Mouse (Mus musculus): ENCODE measurements at regions not wholly inside any gene's neighbourhood (a gene's known extent, or its start where the extent isn't known, plus 50 kb on each side); places are given as distances from the start of the nearest gene placed in this dataset.
A peak's percentile ranks its signal among the peaks of the same experiment; 100 is the strongest.

DNA sequence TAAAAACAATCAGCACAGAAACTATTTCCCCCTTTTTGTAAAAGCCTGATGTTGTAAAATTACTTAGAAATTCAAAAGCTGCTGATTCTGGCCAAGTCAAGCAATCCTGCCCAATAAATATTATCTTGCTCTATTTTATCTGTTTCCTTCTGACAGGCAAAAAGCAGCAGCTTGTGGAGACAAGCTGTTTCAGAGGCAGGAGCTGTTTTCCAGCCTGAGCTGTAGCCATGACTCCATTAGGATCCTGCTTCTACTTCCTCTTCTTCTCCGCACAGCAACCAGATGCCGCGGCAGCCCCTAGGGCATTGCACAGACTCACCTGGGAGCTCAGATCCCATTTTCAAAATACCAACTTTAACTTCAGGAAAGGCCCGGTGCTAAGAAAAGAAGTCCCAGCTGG lies 774.8 kb downstream of the Ryr2 start:
- Histone ChIP-seq H3K4me2 (ENCODE audit: low read length) (no peak overlapping the region), H3K27me3 (replicated peaks; ENCODE audit: control insufficient read depth, insufficient read depth, low read length) (no peaks in the 10 kb centered on the region), H3K27ac (ENCODE audit: low read depth, low read length) (no peak overlapping the region), H3K9ac (ENCODE audit: low read depth, low read length) (no peak overlapping the region), H3K36me3 (ENCODE audit: control insufficient read depth, insufficient read depth, low read length) (no peaks in the 10 kb centered on the region), H3K4me3 (ENCODE audit: low read length) (no peak overlapping the region), H3K4me1 (ENCODE audit: control insufficient read depth, insufficient read depth, low read depth, low read length) (no peaks in the 10 kb centered on the region), H3K9me3 (ENCODE audit: control insufficient read depth, low read length) (no peaks in the 10 kb centered on the region)
- 67% methylated on average over 4 of the region's 4 CpGs for WGBS
- ATAC-seq, result no peak

DNA sequence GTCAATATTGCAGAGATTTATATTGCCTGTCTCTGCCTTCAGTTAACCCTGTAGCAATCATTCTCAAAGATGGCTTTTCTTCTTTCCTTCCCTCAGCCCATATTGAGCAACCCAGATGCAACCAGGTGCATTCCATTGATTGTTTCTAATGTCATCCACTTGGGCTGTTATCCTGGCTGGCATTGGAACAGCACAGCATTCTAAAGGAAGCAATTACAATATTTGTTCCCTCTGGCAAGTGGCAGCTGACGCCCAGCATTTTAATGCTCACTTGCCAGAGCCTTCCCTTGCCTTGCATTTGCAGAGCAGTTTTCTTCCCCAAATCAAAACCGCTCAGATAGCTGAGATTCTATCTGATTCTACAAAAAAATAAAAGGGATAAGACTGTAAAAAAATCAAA lies 798.0 kb downstream of the Ryr2 start:
- no peak overlapping the region for H3K27ac ChIP-seq (ENCODE audit: low read depth, low read length)
- WGBS, result 59% methylated on average over 2 of the region's 2 CpGs
- peak; percentile 52; the same call in 1 of the 2 replicates for ATAC-seq

DNA sequence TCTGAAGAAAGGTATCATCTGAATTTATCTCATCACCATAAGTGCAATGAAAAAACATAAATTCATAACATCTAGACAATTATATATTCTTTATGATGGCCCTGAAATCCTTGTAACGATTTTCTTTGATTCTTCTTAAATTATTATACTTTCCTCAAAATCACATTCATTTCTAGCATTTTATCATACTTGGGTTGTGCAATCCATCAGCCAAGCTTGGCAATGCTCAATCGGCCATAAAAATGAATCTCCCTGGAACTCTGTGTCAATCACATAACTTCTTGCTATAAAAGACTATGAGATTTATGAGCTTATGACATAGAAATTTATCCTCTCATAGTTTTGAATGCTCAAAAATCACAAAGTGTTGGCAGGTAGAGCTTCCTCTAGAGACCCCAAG lies 811.3 kb downstream of the Ryr2 start:
- H3K4me3 ChIP-seq (ENCODE audit: low read length), result no peak overlapping the region
- no peaks in the 10 kb centered on the region for H3K4me1 ChIP-seq (ENCODE audit: control insufficient read depth, insufficient read depth, low read depth, low read length)
- 87% methylated on average over 2 of the region's 2 CpGs for WGBS
- H3K36me3 ChIP-seq (ENCODE audit: control insufficient read depth, insufficient read depth, low read length), result no peaks in the 10 kb centered on the region
- H3K27ac ChIP-seq (ENCODE audit: low read depth, low read length), result no peak overlapping the region
- H3K4me2 ChIP-seq (ENCODE audit: low read length), result no peak overlapping the region
- ATAC-seq, result no peak
- no peaks in the 10 kb centered on the region for H3K9me3 ChIP-seq (ENCODE audit: control insufficient read depth, low read length)
- no peaks in the 10 kb centered on the region for H3K27me3 ChIP-seq (replicated peaks; ENCODE audit: control insufficient read depth, insufficient read depth, low read length)
- H3K9ac ChIP-seq (ENCODE audit: low read depth, low read length), result no peak overlapping the region

More for the DNA sequence above, 798.0 kb downstream of the Ryr2 start:
- H3K27me3 ChIP-seq (replicated peaks; ENCODE audit: control insufficient read depth, insufficient read depth, low read length), result no peaks in the 10 kb centered on the region
- no peak overlapping the region for H3K4me3 ChIP-seq (ENCODE audit: low read length)
- H3K9ac ChIP-seq (ENCODE audit: low read depth, low read length), result no peak overlapping the region
- 0 out of 2 replicates have a peak, but pooled peaks cover 4% of the 10 kb centered on the region for H3K9me3 ChIP-seq (ENCODE audit: control insufficient read depth, low read length)
- no peaks in the 10 kb centered on the region for H3K36me3 ChIP-seq (ENCODE audit: control insufficient read depth, insufficient read depth, low read length)
- H3K4me2 ChIP-seq (ENCODE audit: low read length), result no peak overlapping the region
- H3K4me1 ChIP-seq (ENCODE audit: control insufficient read depth, insufficient read depth, low read depth, low read length), result no peaks in the 10 kb centered on the region

DNA sequence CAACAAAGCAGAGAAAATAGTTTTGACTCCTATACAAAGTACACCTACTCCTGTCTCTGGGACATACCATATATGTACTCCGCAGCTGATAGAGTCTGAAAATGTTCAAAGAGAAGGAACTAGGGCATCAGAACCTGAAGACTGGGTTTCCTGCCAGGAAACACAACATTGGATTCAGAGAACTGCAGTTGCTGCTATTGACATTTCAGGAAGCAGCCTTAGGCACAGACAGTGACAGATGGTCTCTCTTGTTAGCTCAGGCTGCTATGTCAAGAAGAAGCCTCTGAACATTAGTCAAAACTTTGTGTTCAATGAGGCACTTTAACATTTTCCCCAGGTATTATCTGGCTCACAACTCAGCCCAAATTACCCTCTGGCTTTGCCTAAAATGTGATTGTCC lies 812.1 kb downstream of the Ryr2 start:
- no peaks in the 10 kb centered on the region for H3K9me3 ChIP-seq (ENCODE audit: control insufficient read depth, low read length)
- H3K9ac ChIP-seq (ENCODE audit: low read depth, low read length), result no peak overlapping the region
- H3K36me3 ChIP-seq (ENCODE audit: control insufficient read depth, insufficient read depth, low read length), result no peaks in the 10 kb centered on the region
- no peak overlapping the region for H3K4me2 ChIP-seq (ENCODE audit: low read length)
- H3K4me3 ChIP-seq (ENCODE audit: low read length), result no peak overlapping the region
- H3K4me1 ChIP-seq (ENCODE audit: control insufficient read depth, insufficient read depth, low read depth, low read length), result no peaks in the 10 kb centered on the region
- no peaks in the 10 kb centered on the region for H3K27me3 ChIP-seq (replicated peaks; ENCODE audit: control insufficient read depth, insufficient read depth, low read length)
- peak; percentile 58; the same call in 1 of the 2 replicates for ATAC-seq
- WGBS, result 82% methylated on average over 1 of the region's 1 CpGs
- H3K27ac ChIP-seq (ENCODE audit: low read depth, low read length), result no peak overlapping the region

DNA sequence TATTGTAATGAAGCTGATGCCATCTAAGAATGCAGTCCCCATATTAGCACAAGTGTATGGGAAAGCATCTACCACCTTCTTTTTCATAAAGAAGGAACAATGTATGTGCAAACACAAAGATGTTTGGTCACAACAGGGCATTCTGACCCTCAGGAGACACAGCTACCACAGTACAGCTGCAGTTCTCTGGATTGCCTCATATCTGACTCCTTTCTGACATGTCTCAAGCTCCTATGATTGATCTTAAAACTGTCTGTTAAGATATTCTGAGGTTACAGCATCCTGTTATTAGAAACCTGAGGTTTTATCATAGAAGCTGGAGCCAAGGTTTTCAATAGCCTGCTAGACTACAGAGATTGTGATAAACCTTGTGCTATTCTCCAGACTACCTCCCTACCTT lies 813.0 kb downstream of the Ryr2 start:
- no peak for ATAC-seq
- H3K4me3 ChIP-seq (ENCODE audit: low read length), result no peak overlapping the region

DNA sequence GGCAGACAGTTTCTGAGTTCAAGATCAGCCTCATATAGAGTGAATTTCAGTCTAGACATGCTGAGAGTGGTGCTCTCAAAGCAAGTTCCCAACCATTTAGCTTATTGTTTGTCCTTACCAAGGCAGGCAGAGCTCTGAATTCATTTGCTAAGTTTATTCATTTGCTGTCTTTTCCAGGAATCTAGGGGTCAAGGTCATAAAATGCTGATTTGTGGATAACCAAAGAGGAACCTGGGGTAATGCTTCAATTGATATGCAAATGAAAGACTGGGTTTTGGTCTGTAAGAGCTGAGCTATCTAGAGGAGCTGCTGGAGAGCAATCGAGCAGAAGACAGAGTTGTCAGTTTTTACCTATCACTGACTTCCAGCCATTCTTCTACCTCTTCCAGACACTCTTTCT lies 832.8 kb downstream of the Ryr2 start:
- Histone ChIP-seq H3K9me3 (ENCODE audit: control insufficient read depth, low read length) (no peaks in the 10 kb centered on the region), H3K4me2 (ENCODE audit: low read length) (no peak overlapping the region), H3K9ac (ENCODE audit: low read depth, low read length) (no peak overlapping the region), H3K4me1 (ENCODE audit: control insufficient read depth, insufficient read depth, low read depth, low read length) (no peaks in the 10 kb centered on the region), H3K27me3 (replicated peaks; ENCODE audit: control insufficient read depth, insufficient read depth, low read length) (no peaks in the 10 kb centered on the region), H3K36me3 (ENCODE audit: control insufficient read depth, insufficient read depth, low read length) (no peaks in the 10 kb centered on the region), H3K27ac (ENCODE audit: low read depth, low read length) (no peak overlapping the region), H3K4me3 (ENCODE audit: low read length) (no peak overlapping the region)
- no peak for ATAC-seq
- 11% methylated on average over 1 of the region's 1 CpGs for WGBS

More for the DNA sequence above, 813.0 kb downstream of the Ryr2 start:
- Histone ChIP-seq H3K9me3 (ENCODE audit: control insufficient read depth, low read length) (no peaks in the 10 kb centered on the region), H3K27me3 (replicated peaks; ENCODE audit: control insufficient read depth, insufficient read depth, low read length) (no peaks in the 10 kb centered on the region), H3K27ac (ENCODE audit: low read depth, low read length) (no peak overlapping the region), H3K4me1 (ENCODE audit: control insufficient read depth, insufficient read depth, low read depth, low read length) (no peaks in the 10 kb centered on the region), H3K9ac (ENCODE audit: low read depth, low read length) (no peak overlapping the region), H3K4me2 (ENCODE audit: low read length) (no peak overlapping the region), H3K36me3 (ENCODE audit: control insufficient read depth, insufficient read depth, low read length) (no peaks in the 10 kb centered on the region)

DNA sequence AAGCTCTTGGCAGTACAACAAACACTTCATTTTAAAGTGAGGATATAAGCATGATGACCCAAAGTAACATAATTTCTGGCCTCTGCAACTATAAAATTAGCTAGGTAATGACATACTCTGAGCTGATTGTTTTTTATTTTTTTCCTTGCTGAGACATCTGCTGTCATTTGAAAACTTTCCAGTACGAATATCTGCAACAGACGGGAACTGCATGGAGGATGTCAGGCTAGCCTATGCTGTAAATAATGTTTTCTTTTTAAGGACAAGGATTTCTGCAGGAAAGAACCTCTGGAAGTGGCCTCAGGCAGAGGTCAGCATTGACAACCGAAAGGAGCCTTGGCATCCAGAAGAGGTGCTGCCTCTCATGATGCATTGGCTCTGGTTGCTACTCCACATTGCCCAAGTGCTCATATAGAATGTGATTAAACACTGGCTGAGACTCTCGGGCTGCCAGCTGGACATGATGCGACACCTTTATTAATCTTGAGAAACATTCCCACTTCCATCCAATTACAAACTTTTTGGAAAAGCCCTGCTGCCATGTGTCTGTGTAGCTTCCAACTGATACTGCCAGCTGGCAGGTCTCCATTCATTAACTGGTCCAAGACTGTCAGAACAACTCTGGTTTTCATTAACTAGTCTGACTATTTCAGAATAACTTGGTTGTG lies 837.9 kb downstream of the Ryr2 start:
- Histone ChIP-seq H3K36me3 (ENCODE audit: control insufficient read depth, insufficient read depth, low read length) (no peaks in the 10 kb centered on the region), H3K9me3 (ENCODE audit: control insufficient read depth, low read length) (no peaks in the 10 kb centered on the region), H3K9ac (ENCODE audit: low read depth, low read length) (no peak overlapping the region), H3K4me3 (ENCODE audit: low read length) (no peak overlapping the region), H3K4me1 (ENCODE audit: control insufficient read depth, insufficient read depth, low read depth, low read length) (no peaks in the 10 kb centered on the region), H3K4me2 (ENCODE audit: low read length) (no peak overlapping the region), H3K27ac (ENCODE audit: low read depth, low read length) (no peak overlapping the region), H3K27me3 (replicated peaks; ENCODE audit: control insufficient read depth, insufficient read depth, low read length) (no peaks in the 10 kb centered on the region)
- 57% methylated on average over 5 of the region's 5 CpGs for WGBS
- peak; percentile 93 for ATAC-seq

DNA sequence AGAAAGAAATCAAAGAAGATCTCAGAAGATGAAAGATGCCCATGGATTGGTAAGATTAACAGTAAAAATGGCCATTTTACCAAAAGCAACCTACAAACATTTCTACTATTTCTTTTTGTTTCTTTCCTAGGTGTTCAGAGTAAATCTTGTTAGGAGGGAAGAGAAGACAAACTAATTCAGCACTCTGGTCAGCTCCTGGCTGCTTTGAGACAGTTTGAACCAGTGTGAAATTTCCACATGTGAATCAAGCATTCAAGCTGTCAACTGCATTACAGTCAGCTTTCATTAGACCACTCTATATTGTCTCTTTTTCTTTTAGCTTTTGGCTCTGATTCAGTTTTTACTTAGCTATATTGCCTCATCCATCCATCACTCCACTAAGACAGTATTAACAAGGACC lies 859.2 kb downstream of the Ryr2 start:
- Histone ChIP-seq H3K36me3 (ENCODE audit: control insufficient read depth, insufficient read depth, low read length) (no peaks in the 10 kb centered on the region), H3K4me3 (ENCODE audit: low read length) (no peak overlapping the region), H3K9ac (ENCODE audit: low read depth, low read length) (no peak overlapping the region), H3K9me3 (ENCODE audit: control insufficient read depth, low read length) (no peaks in the 10 kb centered on the region), H3K27ac (ENCODE audit: low read depth, low read length) (no peak overlapping the region), H3K4me2 (ENCODE audit: low read length) (no peak overlapping the region), H3K27me3 (replicated peaks; ENCODE audit: control insufficient read depth, insufficient read depth, low read length) (no peaks in the 10 kb centered on the region), H3K4me1 (ENCODE audit: control insufficient read depth, insufficient read depth, low read depth, low read length) (no peaks in the 10 kb centered on the region)
- no peak for ATAC-seq

DNA sequence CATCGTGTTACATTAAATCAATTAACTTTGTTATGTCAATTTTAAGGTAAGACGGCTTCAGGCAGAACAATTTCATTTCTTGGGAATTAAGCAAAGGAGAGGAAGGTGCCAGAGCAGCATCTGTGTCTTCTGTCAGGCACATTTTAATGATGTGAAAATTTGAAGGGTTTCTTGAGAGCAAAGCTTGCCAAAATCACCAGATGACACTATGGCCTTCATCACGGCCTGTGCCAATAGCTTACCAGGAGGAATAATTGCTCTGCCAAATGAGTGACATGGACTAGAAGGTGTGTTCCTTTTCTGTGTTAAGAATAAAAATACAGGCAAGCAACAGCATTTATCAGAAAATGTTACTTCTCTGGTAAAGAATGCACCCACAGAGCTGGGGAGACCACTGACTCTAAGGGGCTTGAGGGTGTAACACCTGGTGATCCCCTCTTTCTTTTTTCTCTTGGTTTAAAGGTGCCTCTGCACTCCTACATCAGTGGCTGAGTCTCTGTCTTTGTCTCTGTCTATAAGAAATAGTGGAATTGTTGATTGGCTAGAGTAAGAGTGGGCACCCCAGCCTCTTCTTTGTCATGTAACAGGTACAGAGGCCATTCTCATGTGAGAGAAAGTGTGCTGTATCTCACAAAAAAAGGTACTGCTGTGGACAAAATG lies 856.2 kb upstream of the Chrm3 start:
- Histone ChIP-seq H3K27ac (ENCODE audit: low read depth, low read length) (no peak overlapping the region; the same call in 1 of the 2 replicates), H3K4me1 (ENCODE audit: control insufficient read depth, insufficient read depth, low read depth, low read length) (no peaks in the 10 kb centered on the region)

More for the DNA sequence above, 856.2 kb upstream of the Chrm3 start:
- no peaks in the 10 kb centered on the region for H3K36me3 ChIP-seq (ENCODE audit: control insufficient read depth, insufficient read depth, low read length)
- H3K9ac ChIP-seq (ENCODE audit: low read depth, low read length), result no peak overlapping the region
- WGBS, result 64% methylated on average over 3 of the region's 3 CpGs
- H3K27me3 ChIP-seq (replicated peaks; ENCODE audit: control insufficient read depth, insufficient read depth, low read length), result no peaks in the 10 kb centered on the region
- H3K4me3 ChIP-seq (ENCODE audit: low read length), result no peak overlapping the region
- H3K4me2 ChIP-seq (ENCODE audit: low read length), result no peak overlapping the region
- no peaks in the 10 kb centered on the region for H3K9me3 ChIP-seq (ENCODE audit: control insufficient read depth, low read length)
- ATAC-seq, result peak; percentile 72
